Mouse (Mus musculus): ENCODE data around the gene Ddx23. TPM values are rescaled to one million over a fixed set of nuclear protein-coding genes. Genes with fewer than 3 reads are reported as not detected.

Gene Ddx23
- polyA plus RNA-seq, 1 experiment from 2014 or later = 27.1 TPM

DNA sequence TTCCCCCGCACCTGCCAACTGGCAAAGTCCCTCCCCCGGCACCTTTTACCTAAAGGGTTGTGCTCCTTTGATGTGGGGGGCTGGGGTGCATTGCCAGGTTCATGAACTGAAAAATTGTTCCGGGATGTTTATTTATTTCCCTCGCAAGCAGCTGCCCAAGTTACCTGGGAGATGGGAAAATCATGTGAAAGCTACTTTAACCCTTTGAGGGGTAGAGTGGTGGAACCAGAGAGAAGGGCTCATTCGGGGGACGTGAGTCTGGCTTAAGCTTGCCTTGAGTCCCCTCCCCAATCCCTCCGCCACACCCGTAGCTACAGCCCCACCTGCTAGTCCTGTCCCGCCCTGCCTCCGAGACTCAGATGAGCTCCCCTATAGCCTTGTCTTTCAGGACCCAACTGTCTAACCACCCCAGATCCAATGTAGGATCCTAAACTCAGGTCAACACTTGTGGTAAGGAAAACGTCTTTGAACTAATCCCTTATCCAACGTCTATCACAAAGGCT, 52.5 kb downstream of the Ddx23 start:
- Histone ChIP-seq H3K4me2 (ENCODE audit: low read length) (peak overlapping the region; percentile 89), H3K27me3 (replicated peaks; ENCODE audit: control insufficient read depth, insufficient read depth, low read length) (no peaks in the 10 kb centered on the region), H3K9ac (ENCODE audit: low read length) (peak overlapping the region; percentile 83), H3K36me3 (ENCODE audit: control insufficient read depth, insufficient read depth, low read length) (no peaks in the 10 kb centered on the region), H3K9me3 (ENCODE audit: control insufficient read depth, low read length) (no peaks in the 10 kb centered on the region), H3K27ac (ENCODE audit: low read depth) (peak overlapping the region; percentile 90), H3K4me3 (ENCODE audit: low read depth, low read length) (peak overlapping the region; percentile 78), H3K4me1 (replicated peaks; ENCODE audit: control insufficient read depth, insufficient read depth, low read length) (peaks cover 29% of the 10 kb centered on the region)
- peak; percentile 61 for DNase-seq (ENCODE audit: low spot score)
- WGBS = 2% methylated on average over 12 of the region's 12 CpGs
- ATAC-seq (replicated peaks; ENCODE audit: low FRiP score, low TSS enrichment, low read depth) = 0 out of 2 replicates have a peak, but pooled peaks have one; percentile 11

- no peaks in the 10 kb centered on the region for H3K9me3 ChIP-seq (ENCODE audit: control insufficient read depth, low read length)
- peak; percentile 84 for ATAC-seq (replicated peaks; ENCODE audit: low FRiP score, low TSS enrichment, low read depth)
- H3K4me2 ChIP-seq (ENCODE audit: low read length) = peak within 1 kb of the TSS; percentile 89
- H3K27ac ChIP-seq (ENCODE audit: low read depth) = peak within 1 kb of the TSS; percentile 90
- peaks cover 29% of the 10 kb centered on the region for H3K4me1 ChIP-seq (replicated peaks; ENCODE audit: control insufficient read depth, insufficient read depth, low read length)
- H3K4me3 ChIP-seq (ENCODE audit: low read depth, low read length) = peak within 1 kb of the TSS; percentile 78
- WGBS = under 1% methylated on average over 61 of the region's 75 CpGs
- no peaks in the 10 kb centered on the region for H3K27me3 ChIP-seq (replicated peaks; ENCODE audit: control insufficient read depth, insufficient read depth, low read length)
- DNase-seq (ENCODE audit: low spot score) = peak; percentile 91
- H3K36me3 ChIP-seq (ENCODE audit: control insufficient read depth, insufficient read depth, low read length) = peaks cover 2% of the 10 kb centered on the region
- peak within 1 kb of the TSS; percentile 83 for H3K9ac ChIP-seq (ENCODE audit: low read length)
These were observed 53.2 kb downstream of the Ddx23 start, which contains the start of gene Adcy6 for GRCm38 (mm10) chr15:98609331-98610130. TSS of gene Adcy6 (minus strand) at chr15:98610076.

DNA sequence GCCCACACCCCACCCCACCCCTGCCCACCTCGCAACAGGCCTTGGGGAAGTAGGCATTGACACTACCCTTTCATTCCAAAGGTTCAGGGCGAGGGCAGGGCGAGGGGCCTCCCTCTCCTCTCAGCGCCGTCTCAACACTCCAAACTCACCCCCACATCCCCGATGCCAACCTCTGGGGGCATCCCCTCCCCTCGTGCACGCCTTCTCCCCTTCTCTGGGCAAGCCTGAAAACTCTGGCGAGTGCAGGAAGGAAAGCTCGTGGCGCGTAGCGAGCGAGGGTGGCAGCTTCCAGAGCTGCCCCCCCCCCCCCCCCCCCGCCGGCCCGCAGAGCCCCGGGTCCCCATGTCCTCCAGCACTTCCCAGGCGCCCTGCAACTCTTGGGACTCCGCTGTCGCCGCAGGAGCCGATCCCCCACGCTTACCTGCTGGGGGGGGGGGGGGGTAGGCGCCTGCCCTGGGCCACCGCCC, 53.9 kb downstream of the Ddx23 start:
- DNase-seq (ENCODE audit: low spot score) (peak; percentile 69), ATAC-seq (replicated peaks; ENCODE audit: low FRiP score, low TSS enrichment, low read depth) (peak; percentile 13)
- H3K4me2 ChIP-seq (ENCODE audit: low read length) = peak overlapping the region; percentile 89
- no peaks in the 10 kb centered on the region for H3K27me3 ChIP-seq (replicated peaks; ENCODE audit: control insufficient read depth, insufficient read depth, low read length)
- H3K36me3 ChIP-seq (ENCODE audit: control insufficient read depth, insufficient read depth, low read length) = peaks cover 9% of the 10 kb centered on the region
- peak overlapping the region; percentile 83 for H3K9ac ChIP-seq (ENCODE audit: low read length)
- H3K9me3 ChIP-seq (ENCODE audit: control insufficient read depth, low read length) = no peaks in the 10 kb centered on the region
- WGBS = 0% methylated on average over 8 of the region's 26 CpGs
- H3K4me3 ChIP-seq (ENCODE audit: low read depth, low read length) = peak overlapping the region; percentile 78
- peak overlapping the region; percentile 90 for H3K27ac ChIP-seq (ENCODE audit: low read depth)
- peaks cover 33% of the 10 kb centered on the region for H3K4me1 ChIP-seq (replicated peaks; ENCODE audit: control insufficient read depth, insufficient read depth, low read length)

- 10% methylated on average over 10 of the region's 10 CpGs for WGBS
- Histone ChIP-seq H3K27ac (ENCODE audit: low read depth) (peak overlapping the region; percentile 90), H3K4me1 (replicated peaks; ENCODE audit: control insufficient read depth, insufficient read depth, low read length) (peaks cover 39% of the 10 kb centered on the region), H3K27me3 (replicated peaks; ENCODE audit: control insufficient read depth, insufficient read depth, low read length) (no peaks in the 10 kb centered on the region), H3K4me3 (ENCODE audit: low read depth, low read length) (peak overlapping the region; percentile 78), H3K4me2 (ENCODE audit: low read length) (peak overlapping the region; percentile 89), H3K9ac (ENCODE audit: low read length) (peak overlapping the region; percentile 83), H3K9me3 (ENCODE audit: control insufficient read depth, low read length) (no peaks in the 10 kb centered on the region), H3K36me3 (ENCODE audit: control insufficient read depth, insufficient read depth, low read length) (peaks cover 15% of the 10 kb centered on the region)
- peak; percentile 8; the same call in 1 of the 2 replicates for ATAC-seq (replicated peaks; ENCODE audit: low FRiP score, low TSS enrichment, low read depth)
- peak; percentile 59 for DNase-seq (ENCODE audit: low spot score)
These were observed 54.5 kb downstream of the Ddx23 start for GRCm38 (mm10) chr15:98608058-98608783.

- DNase-seq (ENCODE audit: low spot score) (peak; percentile 66), ATAC-seq (replicated peaks; ENCODE audit: low FRiP score, low TSS enrichment, low read depth) (no peak)
- H3K4me3 ChIP-seq (ENCODE audit: low read depth, low read length) = peak overlapping the region; percentile 78
- peak overlapping the region; percentile 83 for H3K9ac ChIP-seq (ENCODE audit: low read length)
- peaks cover 18% of the 10 kb centered on the region for H3K36me3 ChIP-seq (ENCODE audit: control insufficient read depth, insufficient read depth, low read length)
- H3K9me3 ChIP-seq (ENCODE audit: control insufficient read depth, low read length) = no peaks in the 10 kb centered on the region
- H3K27me3 ChIP-seq (replicated peaks; ENCODE audit: control insufficient read depth, insufficient read depth, low read length) = no peaks in the 10 kb centered on the region
- WGBS = 10% methylated on average over 4 of the region's 4 CpGs
- peak overlapping the region; percentile 89 for H3K4me2 ChIP-seq (ENCODE audit: low read length)
- H3K4me1 ChIP-seq (replicated peaks; ENCODE audit: control insufficient read depth, insufficient read depth, low read length) = peaks cover 45% of the 10 kb centered on the region
- peak overlapping the region; percentile 90; the same call in 1 of the 2 replicates for H3K27ac ChIP-seq (ENCODE audit: low read depth)
These were observed 55.1 kb downstream of the Ddx23 start for GRCm38 (mm10) chr15:98607557-98607956.

- Histone ChIP-seq H3K27me3 (replicated peaks; ENCODE audit: control insufficient read depth, insufficient read depth, low read length) (no peaks in the 10 kb centered on the region), H3K9ac (ENCODE audit: low read length) (no peak overlapping the region), H3K36me3 (ENCODE audit: control insufficient read depth, insufficient read depth, low read length) (peaks cover 26% of the 10 kb centered on the region), H3K4me1 (replicated peaks; ENCODE audit: control insufficient read depth, insufficient read depth, low read length) (peaks cover 52% of the 10 kb centered on the region), H3K4me3 (ENCODE audit: low read depth, low read length) (no peak overlapping the region), H3K4me2 (ENCODE audit: low read length) (peak overlapping the region; percentile 89), H3K27ac (ENCODE audit: low read depth) (no peak overlapping the region), H3K9me3 (ENCODE audit: control insufficient read depth, low read length) (no peaks in the 10 kb centered on the region)
- DNase-seq (ENCODE audit: low spot score) (no peak), ATAC-seq (replicated peaks; ENCODE audit: low FRiP score, low TSS enrichment, low read depth) (no peak)
- WGBS = 67% methylated on average over 9 of the region's 9 CpGs
These were observed 56.0 kb downstream of the Ddx23 start for GRCm38 (mm10) chr15:98606739-98607138.

GRCm38 (mm10) chr15:98606051-98606536, 56.6 kb downstream of the Ddx23 start:
- Histone ChIP-seq H3K4me2 (ENCODE audit: low read length) (no peak overlapping the region), H3K9ac (ENCODE audit: low read length) (no peak overlapping the region), H3K9me3 (ENCODE audit: control insufficient read depth, low read length) (no peaks in the 10 kb centered on the region), H3K27me3 (replicated peaks; ENCODE audit: control insufficient read depth, insufficient read depth, low read length) (no peaks in the 10 kb centered on the region), H3K4me3 (ENCODE audit: low read depth, low read length) (no peak overlapping the region), H3K4me1 (replicated peaks; ENCODE audit: control insufficient read depth, insufficient read depth, low read length) (peaks cover 55% of the 10 kb centered on the region), H3K27ac (ENCODE audit: low read depth) (no peak overlapping the region), H3K36me3 (ENCODE audit: control insufficient read depth, insufficient read depth, low read length) (peaks cover 33% of the 10 kb centered on the region)
- ATAC-seq (replicated peaks; ENCODE audit: low FRiP score, low TSS enrichment, low read depth) (no peak), DNase-seq (ENCODE audit: low spot score) (no peak)
- WGBS = 74% methylated on average over 12 of the region's 12 CpGs

DNA sequence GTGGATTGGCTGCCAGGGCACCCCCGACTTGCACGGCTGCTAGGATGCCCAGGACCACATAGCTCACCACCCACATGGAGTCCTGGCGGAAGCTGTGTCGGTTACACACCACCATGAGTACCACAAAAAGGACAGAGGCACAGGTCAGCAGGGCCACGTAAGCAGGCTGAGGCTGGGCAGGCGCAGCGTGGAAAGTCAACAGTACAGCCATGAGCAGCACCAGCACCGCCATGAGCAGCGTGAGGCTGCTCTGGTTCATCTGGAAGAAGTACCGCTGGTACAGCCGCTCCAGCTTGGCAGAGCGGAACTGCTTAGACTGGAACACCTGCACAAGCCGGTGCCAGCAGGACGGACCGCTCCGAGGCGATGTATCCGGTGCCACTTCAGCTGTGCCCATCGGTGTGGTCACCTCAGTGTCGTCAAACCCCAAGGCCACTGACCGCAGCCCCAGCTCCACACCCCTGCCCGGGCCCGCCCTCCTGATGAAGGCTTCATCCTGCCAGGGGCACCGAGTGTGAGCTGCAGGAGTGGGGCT, 58.6 kb downstream of the Ddx23 start:
- H3K9me3 ChIP-seq (ENCODE audit: control insufficient read depth, low read length) = no peaks in the 10 kb centered on the region
- WGBS = 90% methylated on average over 24 of the region's 24 CpGs
- H3K4me2 ChIP-seq (ENCODE audit: low read length) = no peak overlapping the region
- DNase-seq (ENCODE audit: low spot score) (no peak), ATAC-seq (replicated peaks; ENCODE audit: low FRiP score, low TSS enrichment, low read depth) (no peak)
- peaks cover 55% of the 10 kb centered on the region for H3K4me1 ChIP-seq (replicated peaks; ENCODE audit: control insufficient read depth, insufficient read depth, low read length)
- peaks cover 51% of the 10 kb centered on the region for H3K36me3 ChIP-seq (ENCODE audit: control insufficient read depth, insufficient read depth, low read length)
- H3K27me3 ChIP-seq (replicated peaks; ENCODE audit: control insufficient read depth, insufficient read depth, low read length) = no peaks in the 10 kb centered on the region
- no peak overlapping the region for H3K27ac ChIP-seq (ENCODE audit: low read depth)
- H3K9ac ChIP-seq (ENCODE audit: low read length) = no peak overlapping the region
- H3K4me3 ChIP-seq (ENCODE audit: low read depth, low read length) = no peak overlapping the region
